Mouse (Mus musculus): ENCODE data around the gene Lasp1. TPM values are rescaled to one million over a fixed set of nuclear protein-coding genes. Genes with fewer than 3 reads are reported as not detected.
A peak's percentile ranks its signal among the peaks of the same experiment; 100 is the strongest.

Gene Lasp1
- polyA plus RNA-seq, 1 experiment from 2014 or later = 84.0 TPM

GRCm38 (mm10) chr11:97810970-97811369, 12.2 kb downstream of the Lasp1 start:
- Histone ChIP-seq H3K4me3 (ENCODE audit: low read depth, low read length) (no peak overlapping the region), H3K9me3 (ENCODE audit: control insufficient read depth, low read length) (no peaks in the 10 kb centered on the region), H3K9ac (ENCODE audit: low read length) (no peak overlapping the region), H3K4me2 (replicated peaks; ENCODE audit: low read depth) (no peak overlapping the region), H3K36me3 (ENCODE audit: control insufficient read depth, insufficient read depth, low read length) (peaks cover 6% of the 10 kb centered on the region; the same call in 1 of the 2 replicates), H3K27ac (replicated peaks) (peak overlapping the region; percentile 77), H3K4me1 (replicated peaks; ENCODE audit: control insufficient read depth, insufficient read depth) (peaks cover 33% of the 10 kb centered on the region), H3K27me3 (ENCODE audit: control insufficient read depth, insufficient read depth, low read length) (no peaks in the 10 kb centered on the region)
- TF ChIP-seq CTCF (IDR thresholded peaks at IDR 0.05; ENCODE audit: low read depth) = no peak
- no peak for TF ChIP-seq EP300 (optimal IDR thresholded peaks at IDR 0.05)
- DNase-seq (ENCODE audit: low spot score) = no peak
- whole genome bisulfite sequencing = 41% methylated on average over 3 of the region's 3 CpGs
- ATAC-seq (ENCODE audit: low FRiP score, low TSS enrichment) = no peak

- peak; percentile 81 for DNase-seq (ENCODE audit: low spot score)
- no peaks in the 10 kb centered on the region for H3K27me3 ChIP-seq (ENCODE audit: control insufficient read depth, insufficient read depth, low read length)
- 22% methylated on average over 12 of the region's 13 CpGs for WGBS
- H3K4me3 ChIP-seq (ENCODE audit: low read depth, low read length) = no peak overlapping the region
- peaks cover 8% of the 10 kb centered on the region; the same call in 1 of the 2 replicates for H3K36me3 ChIP-seq (ENCODE audit: control insufficient read depth, insufficient read depth, low read length)
- 0 out of 2 replicates have a peak overlapping the region, but pooled peaks have one; percentile 1 for H3K4me2 ChIP-seq (replicated peaks; ENCODE audit: low read depth)
- peak; percentile 56 for ATAC-seq (ENCODE audit: low FRiP score, low TSS enrichment)
- no peaks in the 10 kb centered on the region for H3K9me3 ChIP-seq (ENCODE audit: control insufficient read depth, low read length)
- no peak overlapping the region for H3K9ac ChIP-seq (ENCODE audit: low read length)
- peaks cover 28% of the 10 kb centered on the region for H3K4me1 ChIP-seq (replicated peaks; ENCODE audit: control insufficient read depth, insufficient read depth)
- H3K27ac ChIP-seq (replicated peaks) = peak overlapping the region; percentile 77
- TF ChIP-seq EP300 (optimal IDR thresholded peaks at IDR 0.05) (no peak), CTCF (IDR thresholded peaks at IDR 0.05; ENCODE audit: low read depth) (no peak)
These were observed 13.0 kb downstream of the Lasp1 start for GRCm38 (mm10) chr11:97811569-97812362.

GRCm38 (mm10) chr11:97812491-97812921, 13.7 kb downstream of the Lasp1 start:
- peak overlapping the region; percentile 14; the same call in 1 of the 2 replicates for H3K4me2 ChIP-seq (replicated peaks; ENCODE audit: low read depth)
- TF ChIP-seq EP300 (optimal IDR thresholded peaks at IDR 0.05) (no peak), CTCF (IDR thresholded peaks at IDR 0.05; ENCODE audit: low read depth) (no peak)
- H3K9ac ChIP-seq (ENCODE audit: low read length) = peak overlapping the region; percentile 23; the same call in 1 of the 2 replicates
- DNase-seq (ENCODE audit: low spot score) (no peak), ATAC-seq (ENCODE audit: low FRiP score, low TSS enrichment) (no peak)
- no peak overlapping the region for H3K4me3 ChIP-seq (ENCODE audit: low read depth, low read length)
- H3K4me1 ChIP-seq (replicated peaks; ENCODE audit: control insufficient read depth, insufficient read depth) = peaks cover 31% of the 10 kb centered on the region
- H3K27ac ChIP-seq (replicated peaks) = peak overlapping the region; percentile 42
- H3K27me3 ChIP-seq (ENCODE audit: control insufficient read depth, insufficient read depth, low read length) = no peaks in the 10 kb centered on the region
- H3K9me3 ChIP-seq (ENCODE audit: control insufficient read depth, low read length) = no peaks in the 10 kb centered on the region
- 0 out of 2 replicates have a peak, but pooled peaks cover 5% of the 10 kb centered on the region for H3K36me3 ChIP-seq (ENCODE audit: control insufficient read depth, insufficient read depth, low read length)
- WGBS = 34% methylated on average over 3 of the region's 3 CpGs

GRCm38 (mm10) chr11:97813085-97813484, 14.3 kb downstream of the Lasp1 start:
- H3K9ac ChIP-seq (ENCODE audit: low read length) = 0 out of 2 replicates have a peak overlapping the region, but pooled peaks have one; percentile 5
- 40% methylated on average over 7 of the region's 7 CpGs for WGBS
- TF ChIP-seq CTCF (IDR thresholded peaks at IDR 0.05; ENCODE audit: low read depth) (no peak), EP300 (optimal IDR thresholded peaks at IDR 0.05) (no peak)
- H3K4me1 ChIP-seq (replicated peaks; ENCODE audit: control insufficient read depth, insufficient read depth) = peaks cover 31% of the 10 kb centered on the region
- H3K9me3 ChIP-seq (ENCODE audit: control insufficient read depth, low read length) = no peaks in the 10 kb centered on the region
- ATAC-seq (ENCODE audit: low FRiP score, low TSS enrichment) (peak; percentile 60), DNase-seq (ENCODE audit: low spot score) (peak; percentile 78)
- peak overlapping the region; percentile 42 for H3K27ac ChIP-seq (replicated peaks)
- H3K36me3 ChIP-seq (ENCODE audit: control insufficient read depth, insufficient read depth, low read length) = 0 out of 2 replicates have a peak, but pooled peaks cover 5% of the 10 kb centered on the region
- no peak overlapping the region for H3K4me2 ChIP-seq (replicated peaks; ENCODE audit: low read depth)
- H3K4me3 ChIP-seq (ENCODE audit: low read depth, low read length) = no peak overlapping the region
- no peaks in the 10 kb centered on the region for H3K27me3 ChIP-seq (ENCODE audit: control insufficient read depth, insufficient read depth, low read length)

- 44% methylated on average over 17 of the region's 17 CpGs for WGBS
- Histone ChIP-seq H3K36me3 (ENCODE audit: control insufficient read depth, insufficient read depth, low read length) (peaks cover 5% of the 10 kb centered on the region; the same call in 1 of the 2 replicates), H3K4me3 (ENCODE audit: low read depth, low read length) (no peak overlapping the region), H3K27ac (replicated peaks) (peak overlapping the region; percentile 42), H3K27me3 (ENCODE audit: control insufficient read depth, insufficient read depth, low read length) (no peaks in the 10 kb centered on the region), H3K4me2 (replicated peaks; ENCODE audit: low read depth) (no peak overlapping the region), H3K9ac (ENCODE audit: low read length) (no peak overlapping the region), H3K4me1 (replicated peaks; ENCODE audit: control insufficient read depth, insufficient read depth) (peaks cover 23% of the 10 kb centered on the region), H3K9me3 (ENCODE audit: control insufficient read depth, low read length) (no peaks in the 10 kb centered on the region)
- ATAC-seq (ENCODE audit: low FRiP score, low TSS enrichment) = no peak
- peak; percentile 51 for DNase-seq (ENCODE audit: low spot score)
- TF ChIP-seq EP300 (optimal IDR thresholded peaks at IDR 0.05) (no peak), CTCF (IDR thresholded peaks at IDR 0.05; ENCODE audit: low read depth) (no peak)
These were observed 15.1 kb downstream of the Lasp1 start for GRCm38 (mm10) chr11:97813746-97814515.

All from stomach, postnatal 0 days (tissue).